Mouse (Mus musculus) mouse trophoblast stem cell (cell line): ENCODE measurements at regions not wholly inside any gene's neighbourhood (a gene's known extent, or its start where the extent isn't known, plus 50 kb on each side); places are given as distances from the start of the nearest gene placed in this dataset.

Source experiments
- in situ Hi-C, 2 experiments: fragments of 300-500 bp; cut with MseI, MboI; formaldehyde crosslinking; loops; 2 replicates in 1 of 2; 3 replicates in 1 of 2; pipeline ENCODE4 v1.15.1; 2025

DNA sequence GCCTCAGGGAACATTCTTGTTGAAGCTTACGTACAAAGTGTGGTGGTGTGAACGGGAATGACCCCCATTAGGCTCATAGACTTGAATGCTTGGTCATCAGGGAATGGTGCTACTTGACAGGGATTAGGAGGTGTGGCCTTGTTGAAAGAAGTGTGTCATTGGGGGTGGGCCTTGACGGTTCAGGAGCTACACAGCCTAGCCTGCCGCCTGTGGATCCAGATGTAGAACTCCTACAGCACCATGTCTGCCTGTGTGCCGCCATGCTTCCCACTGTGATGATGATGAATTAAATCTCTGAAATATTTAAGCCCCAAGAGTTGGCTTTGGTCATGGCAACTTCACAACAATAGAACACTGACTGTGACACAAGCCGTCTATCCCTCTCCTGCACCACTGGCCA lies 163.6 kb downstream of the Ankrd50 start:
- in situ Hi-C loops, result no loop called here

GRCm38 (mm10) chr3:38312834-38313233 lies 171.8 kb downstream of the Ankrd50 start:
- in situ Hi-C loops, result no loop called here

DNA sequence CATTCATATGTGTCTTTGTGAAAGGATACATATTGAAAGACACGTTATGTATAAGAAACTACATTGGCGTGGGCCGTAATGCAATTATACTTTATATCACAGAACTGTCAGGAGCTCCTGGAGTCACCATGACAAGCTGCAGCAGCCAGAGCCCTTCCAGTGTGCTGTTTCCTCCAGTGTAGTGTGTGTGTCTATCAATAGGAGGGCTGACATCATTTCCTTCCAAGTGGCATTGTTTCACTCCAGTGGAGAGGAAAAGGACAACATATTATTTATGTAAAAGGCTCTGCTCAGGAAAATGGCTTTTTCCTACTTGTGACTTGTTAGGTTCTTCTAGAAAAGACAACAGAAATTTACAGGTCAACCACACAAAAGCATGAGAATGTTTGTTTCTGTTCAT lies 172.5 kb downstream of the Ankrd50 start:
- in situ Hi-C loops, result no loop called here

- in situ Hi-C loops, result no loop called here
Measured at GRCm38 (mm10) chr3:38299898-38300751, 184.5 kb downstream of the Ankrd50 start.

DNA sequence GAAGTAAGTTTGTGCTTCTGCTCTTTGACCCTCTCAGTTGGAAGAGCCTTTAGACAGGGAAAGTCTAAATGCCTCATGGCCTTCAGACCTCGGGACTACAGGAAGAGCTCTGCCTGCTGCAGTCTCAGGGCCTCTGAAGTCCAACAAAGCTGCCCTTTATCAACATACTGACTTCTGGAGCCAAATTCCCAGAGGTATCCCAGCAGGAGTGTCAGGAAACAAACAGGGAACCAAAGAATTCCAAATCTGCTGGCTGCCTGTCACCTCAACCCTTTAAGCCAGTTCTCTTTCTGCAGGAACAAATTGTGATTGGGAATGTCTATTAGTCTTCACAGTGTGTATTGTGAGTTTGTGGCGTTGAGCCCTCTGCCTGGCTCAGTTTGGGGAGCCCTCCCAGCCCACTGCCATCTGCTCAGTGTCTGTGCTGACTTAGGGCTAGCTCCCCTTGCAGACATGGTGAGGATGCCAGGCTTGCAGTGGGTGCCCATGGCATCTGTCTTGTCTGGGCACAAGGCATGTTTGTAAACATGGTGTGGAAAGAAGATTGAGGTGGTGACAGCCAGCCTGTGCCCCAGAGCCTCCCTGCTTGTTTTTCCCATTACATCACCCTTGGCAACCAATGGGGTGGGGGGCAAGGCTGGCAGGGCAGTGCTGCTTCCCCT lies 185.3 kb downstream of the Ankrd50 start:
- in situ Hi-C loops, result no loop called here

DNA sequence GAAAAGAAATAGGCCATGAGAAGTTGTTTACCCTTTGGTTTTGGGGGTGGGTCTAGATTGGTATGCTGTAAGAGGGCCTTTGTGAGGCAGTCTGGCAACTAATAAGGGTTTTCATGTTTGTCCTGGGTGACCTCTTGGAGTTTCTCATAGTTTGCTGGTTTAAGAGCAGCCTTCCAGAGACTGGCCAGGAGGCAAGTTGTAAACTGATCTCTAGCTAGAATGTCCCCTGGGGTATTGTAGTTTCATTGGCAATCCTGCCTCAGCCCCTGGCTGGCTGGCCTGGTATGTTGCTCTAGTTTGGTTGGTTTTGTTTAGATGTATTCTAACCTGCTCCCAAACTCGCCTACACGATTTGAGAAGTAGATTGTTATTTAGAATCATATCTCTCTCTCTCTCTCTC lies 187.1 kb downstream of the Ankrd50 start:
- in situ Hi-C loops, result no loop called here

DNA sequence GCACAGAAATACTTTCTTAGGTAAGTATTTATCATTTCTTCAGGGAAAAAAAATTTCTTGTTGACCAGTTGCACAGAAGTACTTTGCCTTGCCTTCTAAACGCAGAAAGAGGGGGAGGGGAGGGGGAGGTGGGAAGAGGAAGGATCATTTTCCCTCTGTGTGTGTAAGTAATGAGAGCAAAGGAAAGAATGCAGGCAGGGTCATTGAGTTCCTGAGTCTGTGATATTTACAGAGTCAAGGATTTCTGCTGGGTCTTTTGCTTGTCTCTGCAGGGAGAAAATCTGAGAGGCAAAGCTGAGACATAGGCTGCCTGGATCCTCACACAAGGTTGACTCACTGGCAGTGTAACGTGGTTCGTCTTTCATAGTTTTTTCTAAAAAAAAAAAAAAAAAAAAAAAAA lies 195.6 kb downstream of the Ankrd50 start:
- in situ Hi-C loops, result no loop called here

GRCm38 (mm10) chr3:38283687-38284124 lies 200.9 kb downstream of the Ankrd50 start:
- in situ Hi-C loops, result no loop called here

- in situ Hi-C loops, result no loop called here
Measured at GRCm38 (mm10) chr3:38282891-38283290, 201.8 kb downstream of the Ankrd50 start.

DNA sequence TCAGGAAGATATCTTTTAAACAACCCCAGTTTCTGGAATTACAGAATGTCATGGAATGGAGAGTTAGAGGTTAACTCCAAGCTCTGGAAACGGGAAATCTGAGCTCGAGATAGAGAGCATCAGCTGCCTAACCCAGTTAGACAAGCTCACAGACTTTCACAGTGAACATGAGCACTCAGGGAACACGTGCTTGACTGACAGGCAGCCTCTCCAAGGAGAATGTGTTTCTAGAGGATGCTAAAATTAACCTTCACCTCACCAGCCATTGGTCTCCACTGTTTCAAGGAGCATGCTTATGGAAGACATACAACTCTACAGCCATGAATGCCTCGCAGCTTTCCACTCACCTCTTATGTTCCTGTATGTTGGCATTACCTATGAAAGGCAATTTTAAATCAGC lies 203.0 kb downstream of the Ankrd50 start:
- in situ Hi-C loops, result no loop called here

GRCm38 (mm10) chr3:38280876-38281275 lies 203.8 kb downstream of the Ankrd50 start:
- in situ Hi-C loops, result no loop called here

DNA sequence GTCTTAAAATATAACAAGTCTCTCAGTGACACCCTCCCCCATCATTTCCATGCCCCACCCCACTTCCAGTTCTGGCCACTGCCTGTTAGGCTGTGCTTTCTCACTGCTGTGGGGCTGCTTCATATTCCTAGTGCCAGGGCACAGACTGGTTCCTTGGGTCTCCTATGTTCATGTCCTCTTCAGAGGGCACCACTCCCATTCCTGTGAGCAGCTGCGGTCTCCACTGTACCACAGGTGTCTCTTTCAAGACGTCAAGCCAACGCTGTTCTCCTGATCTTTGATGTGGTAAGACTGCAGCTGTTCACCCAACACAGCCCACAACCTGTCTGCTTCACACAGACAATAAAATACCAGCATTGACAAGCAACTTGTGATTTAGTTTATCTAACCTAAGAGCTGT lies 204.5 kb downstream of the Ankrd50 start:
- in situ Hi-C loops, result no loop called here

- in situ Hi-C loops, result no loop called here
Measured at GRCm38 (mm10) chr3:38276948-38277504, 207.6 kb downstream of the Ankrd50 start.

GRCm38 (mm10) chr3:38275321-38275720 lies 209.3 kb downstream of the Ankrd50 start:
- in situ Hi-C loops, result no loop called here

- in situ Hi-C loops, result loop anchor here (25.0 kb wide), 2 partner anchors 342 to 567 kb away; no protein-coding TSS in a partner anchor
Measured at GRCm38 (mm10) chr3:38270742-38271141, 213.9 kb downstream of the Ankrd50 start.

GRCm38 (mm10) chr3:38268226-38268625 lies 216.4 kb downstream of the Ankrd50 start:
- in situ Hi-C loops, result loop anchor here (25.0 kb wide), 2 partner anchors 344 to 569 kb away; no protein-coding TSS in a partner anchor

GRCm38 (mm10) chr3:38263261-38264141 lies 221.1 kb downstream of the Ankrd50 start:
- in situ Hi-C loops, result loop anchor here (25.0 kb wide), 2 partner anchors 349 to 574 kb away; no protein-coding TSS in a partner anchor

DNA sequence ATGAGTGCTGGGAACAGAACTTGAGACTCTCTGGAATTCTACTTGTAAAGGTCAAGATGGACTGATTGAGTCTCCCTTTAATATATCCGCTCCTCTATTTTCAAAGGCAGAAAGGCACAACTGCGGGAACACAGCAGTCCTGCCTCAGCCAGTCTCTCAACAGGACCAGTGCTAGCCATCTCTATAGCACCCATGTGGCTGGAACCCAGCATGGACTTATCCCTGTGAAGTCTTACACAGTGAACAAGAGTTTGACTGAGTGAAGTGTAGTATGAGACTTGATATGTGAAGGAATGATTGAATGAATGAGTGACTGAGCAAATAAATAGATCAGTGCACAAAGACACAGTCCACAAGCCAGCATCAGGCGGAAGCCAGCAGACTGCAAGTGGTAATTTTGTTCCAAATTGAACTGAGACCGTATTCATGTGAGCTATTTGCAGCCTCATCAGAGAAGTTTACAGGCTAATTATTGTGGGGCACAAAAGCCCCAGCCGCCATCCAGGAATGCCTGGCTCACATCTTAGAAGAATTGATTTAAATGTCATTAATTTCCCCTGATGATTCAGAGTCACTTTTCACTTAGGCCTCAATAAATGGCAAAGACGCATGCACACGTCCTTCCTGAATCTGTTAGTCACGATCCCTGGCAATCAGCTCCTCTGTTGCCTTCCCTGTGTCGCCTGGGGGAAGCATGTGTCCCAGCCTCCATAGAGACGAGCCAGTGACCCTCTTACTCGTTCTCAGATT lies 223.1 kb downstream of the Ankrd50 start:
- in situ Hi-C loops, result loop anchor here (25.0 kb wide), 2 partner anchors 351 to 576 kb away; no protein-coding TSS in a partner anchor

- in situ Hi-C loops, result loop anchor here (10.0 to 25.0 kb wide), 3 partner anchors 353 to 596 kb away; no protein-coding TSS in a partner anchor
Measured at GRCm38 (mm10) chr3:38259223-38259622, 225.4 kb downstream of the Ankrd50 start.

- in situ Hi-C loops, result loop anchor here (10.0 to 25.0 kb wide), 3 partner anchors 354 to 597 kb away; no protein-coding TSS in a partner anchor
Measured at GRCm38 (mm10) chr3:38257843-38258290, 226.8 kb downstream of the Ankrd50 start.
